Mouse (Mus musculus): Measurements from ENCODE around the gene Heatr6.

The Heatr6 gene

DNA sequence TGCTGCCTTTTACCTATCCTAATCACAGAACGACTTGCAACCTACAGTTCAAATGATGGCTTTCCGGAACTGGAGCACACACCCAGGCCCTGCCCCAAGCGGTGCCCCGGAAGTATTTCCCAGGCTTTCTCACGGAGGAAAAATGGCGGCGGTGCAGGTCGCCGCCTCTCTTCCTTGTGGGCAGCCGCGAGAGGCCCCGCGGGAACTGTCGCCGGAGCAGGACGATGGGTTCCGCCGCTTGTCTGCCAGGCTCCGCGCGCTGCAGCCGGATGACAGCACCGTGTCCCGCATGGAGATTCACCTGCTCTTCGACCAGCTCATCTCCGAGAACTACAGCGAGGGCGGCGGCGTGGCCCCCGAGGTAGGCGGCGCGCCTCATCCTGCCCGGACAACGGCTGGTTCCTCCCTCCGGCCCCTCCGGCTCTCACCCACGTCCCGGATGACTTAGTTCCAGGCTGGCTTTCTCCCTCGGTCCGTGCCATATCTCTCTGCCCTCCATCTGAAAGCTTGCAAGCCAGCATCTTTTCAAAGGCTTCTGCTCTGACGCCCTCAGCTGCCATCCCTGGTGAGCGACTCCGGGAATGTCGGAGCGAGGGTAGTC, at the start of gene Heatr6:
TSS of gene Heatr6 (plus strand) at position 116 of the 601 bp plus-strand sequence.
- peak; percentile 99 for DNase-seq

DNA sequence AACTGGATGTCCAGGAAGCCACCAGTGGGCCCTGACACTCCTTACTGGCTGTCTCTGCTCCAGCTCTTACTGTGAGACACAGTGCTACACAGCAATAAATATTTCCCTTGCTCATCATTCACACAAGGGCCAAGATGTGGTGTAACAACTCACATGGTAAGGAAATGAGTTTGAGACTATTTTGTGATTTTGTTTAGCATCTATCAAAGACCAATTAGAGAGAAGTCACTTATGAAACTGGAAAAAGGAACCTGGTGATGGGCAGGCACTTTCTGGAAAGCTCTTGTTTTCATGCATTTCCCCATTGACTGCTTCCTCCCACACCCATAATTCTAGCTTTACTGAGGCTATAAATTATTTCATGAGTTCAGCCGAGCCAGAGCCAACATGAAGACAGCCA, 49.8 kb upstream of the Heatr6 start, which contains the start of gene Wfdc17:
TSS of gene Wfdc17 (plus strand) at position 287 of the 400 bp plus-strand sequence.
- DNase-seq = peak; percentile 83

DNA sequence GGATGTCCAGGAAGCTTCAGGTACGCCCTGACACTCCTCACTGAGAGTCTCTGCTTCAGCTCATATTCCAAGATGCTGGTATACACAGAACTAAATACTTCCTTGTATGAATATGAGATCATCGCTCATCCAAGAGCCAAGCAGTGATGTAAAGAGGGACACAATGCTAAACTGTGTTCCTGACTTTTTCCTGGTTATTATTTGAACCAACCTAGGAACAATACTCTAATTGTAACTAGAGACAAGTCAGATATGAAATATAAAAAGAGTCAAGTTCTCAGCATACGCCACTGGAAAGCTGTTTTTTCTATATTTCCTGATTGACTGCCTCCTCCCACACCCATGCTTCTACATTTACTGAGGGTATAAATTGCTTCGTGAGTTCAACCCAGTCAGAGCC, 44.8 kb upstream of the Heatr6 start, which contains the start of gene Wfdc18:
TSS of gene Wfdc18 (plus strand) at position 301 of the 400 bp plus-strand sequence.
- DNase-seq = no peak

DNA sequence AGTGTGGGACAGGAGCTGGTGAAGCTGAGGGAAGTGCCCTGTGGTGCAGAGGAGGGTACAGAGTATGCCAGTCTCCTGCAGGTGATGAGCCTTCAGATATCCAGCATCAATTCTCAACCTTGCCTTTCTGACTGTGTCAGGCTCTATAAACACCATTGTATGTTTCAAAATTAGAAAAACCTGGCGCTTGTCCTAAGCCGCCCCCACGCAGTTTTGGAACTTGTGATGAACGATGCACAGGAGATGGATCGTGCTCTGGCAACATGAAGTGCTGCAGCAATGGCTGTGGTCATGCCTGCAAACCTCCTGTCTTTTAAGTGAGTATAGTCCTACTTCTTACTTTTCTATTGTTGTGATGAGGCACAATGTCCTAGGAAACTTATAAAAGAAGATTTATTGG, 43.8 kb upstream of the Heatr6 start:
- peak; percentile 68 for DNase-seq

DNA sequence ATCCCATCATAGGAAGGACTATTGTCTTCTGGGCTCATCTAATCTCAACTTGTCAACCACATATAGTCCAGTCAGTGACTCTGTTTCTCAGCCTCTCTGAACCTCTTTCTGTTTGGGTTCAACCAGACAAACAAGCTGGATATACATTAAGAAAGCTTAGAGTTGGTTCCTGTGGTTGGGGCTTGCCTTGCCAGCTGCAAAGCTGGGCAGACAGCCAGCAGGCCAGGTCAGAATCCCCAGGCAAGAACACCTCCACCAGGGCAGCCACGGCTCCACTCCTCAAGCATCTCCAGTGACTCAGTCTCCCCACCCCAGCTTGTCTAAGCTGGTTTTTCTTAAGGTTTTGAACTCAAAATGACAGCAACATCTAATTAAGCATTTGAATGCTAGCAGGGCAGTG, 40.8 kb upstream of the Heatr6 start:
- DNase-seq = peak; percentile 72

DNA sequence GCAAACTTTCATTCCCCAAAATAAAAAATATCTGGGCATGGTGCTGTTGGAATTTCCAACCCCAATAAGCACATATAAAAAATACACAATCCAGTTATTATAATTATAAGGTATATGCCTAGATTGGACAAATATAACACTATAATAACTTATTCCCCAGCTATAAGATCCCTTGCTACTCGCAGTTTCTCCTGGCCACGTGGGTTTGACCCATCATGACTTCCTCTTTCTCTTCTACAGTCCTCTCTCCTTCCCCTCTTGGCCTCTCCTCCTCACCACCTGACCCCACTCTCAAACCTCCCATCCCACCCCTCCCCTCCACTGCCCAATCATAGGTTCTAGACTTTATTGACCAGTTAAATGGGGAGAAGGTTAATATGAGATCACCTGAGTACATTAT, 39.6 kb upstream of the Heatr6 start:
- DNase-seq = peak; percentile 60

DNA sequence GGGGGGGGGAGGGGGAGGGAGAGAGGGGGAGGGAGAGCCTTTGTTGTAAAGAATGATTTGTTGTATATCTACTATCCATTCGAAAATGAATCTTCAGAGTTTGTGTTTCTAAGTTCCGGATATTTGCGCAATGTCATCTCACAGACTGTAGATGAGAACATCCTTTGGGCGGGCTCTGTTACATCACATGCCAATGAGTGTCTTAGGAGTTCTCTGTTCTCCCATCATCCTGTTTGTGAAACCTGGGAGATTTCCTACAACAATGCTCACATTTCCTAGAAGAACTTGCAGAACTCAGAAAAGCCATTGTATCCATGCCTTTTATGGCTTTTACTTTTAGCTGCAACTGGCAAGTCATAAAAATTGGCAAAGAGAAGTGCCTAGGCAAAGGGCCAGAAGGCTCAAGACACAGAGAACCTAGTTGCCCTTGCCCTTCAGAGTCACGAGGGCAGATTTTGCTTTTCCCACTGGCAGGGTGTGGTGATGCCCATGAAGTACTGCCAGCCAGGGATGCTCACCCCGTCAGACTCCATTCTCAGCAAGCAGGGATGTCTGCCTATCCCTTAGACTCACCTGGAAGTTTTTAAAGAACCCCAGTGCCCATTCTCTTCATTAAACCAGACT, 36.3 kb upstream of the Heatr6 start:
- DNase-seq = peak; percentile 86

DNA sequence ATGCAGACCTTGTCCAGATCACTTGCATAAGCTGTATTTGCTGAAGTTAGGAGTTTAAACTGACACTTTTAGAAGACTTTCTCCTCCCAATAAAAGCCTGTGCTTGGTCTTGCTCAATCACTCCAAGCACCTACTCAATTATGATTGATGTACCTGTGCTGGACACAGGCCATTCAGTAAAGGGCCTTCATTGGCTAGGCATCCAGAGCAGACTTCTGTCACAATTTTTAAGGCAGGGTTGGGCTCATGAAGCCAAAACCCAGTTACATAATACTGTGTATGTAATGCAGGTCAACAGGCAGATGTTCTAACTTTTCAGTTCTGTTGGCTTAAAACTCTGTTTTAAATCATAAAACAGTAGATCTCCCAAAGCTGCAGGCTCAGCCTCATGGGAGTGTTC, 32.7 kb upstream of the Heatr6 start:
- peak; percentile 76 for DNase-seq

DNA sequence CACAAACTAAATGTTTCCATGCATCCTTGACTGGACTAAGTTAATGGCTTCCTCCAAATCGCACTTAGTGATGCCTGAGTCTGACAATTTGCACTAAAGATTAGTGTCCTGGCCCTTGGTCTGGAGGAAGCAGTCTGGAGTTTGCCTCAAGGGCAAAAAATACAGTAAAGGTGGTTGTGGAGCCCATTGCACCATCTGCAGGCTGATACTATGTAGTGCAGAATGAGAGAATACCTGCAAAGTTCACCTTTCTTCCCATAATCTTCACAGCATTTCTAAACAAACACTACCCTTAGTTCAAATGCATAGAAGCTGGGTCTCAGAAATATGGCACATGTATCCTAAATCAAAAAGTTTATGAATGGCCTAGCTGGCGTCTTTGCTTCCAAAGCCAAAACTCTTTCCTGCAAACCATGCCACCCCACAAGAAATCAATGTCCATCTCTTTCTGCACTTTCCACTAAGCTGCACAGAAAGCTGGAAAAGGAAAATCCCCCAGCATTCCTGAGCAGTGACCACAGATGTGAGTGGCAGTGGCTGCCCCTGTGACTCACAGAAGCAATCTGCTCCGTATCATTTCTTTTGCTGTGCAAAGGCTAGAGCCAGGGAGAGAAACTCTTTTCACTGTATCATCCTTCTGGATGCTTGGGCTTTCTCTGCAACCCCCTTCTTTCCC, 24.6 kb upstream of the Heatr6 start:
- peak; percentile 74 for DNase-seq

DNA sequence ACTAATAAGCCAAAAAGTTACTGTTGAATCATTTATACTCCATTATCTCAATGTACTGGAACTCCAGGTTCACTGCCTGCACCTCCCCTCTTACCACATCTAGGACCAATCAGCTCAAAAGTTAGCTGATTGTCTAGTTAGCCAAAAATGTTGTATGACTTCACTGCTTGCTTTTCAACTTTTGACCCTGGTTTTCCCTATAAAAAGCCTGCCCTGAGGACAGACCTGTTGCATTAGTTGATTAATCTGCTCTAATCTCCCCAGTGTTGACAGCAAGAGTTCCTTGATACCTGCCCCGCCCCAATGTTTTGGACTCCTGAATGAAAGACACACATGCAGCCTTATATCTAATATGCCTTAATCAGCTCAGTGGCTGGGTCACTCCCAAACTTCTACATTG, 22.4 kb upstream of the Heatr6 start:
- DNase-seq = peak; percentile 85

DNA sequence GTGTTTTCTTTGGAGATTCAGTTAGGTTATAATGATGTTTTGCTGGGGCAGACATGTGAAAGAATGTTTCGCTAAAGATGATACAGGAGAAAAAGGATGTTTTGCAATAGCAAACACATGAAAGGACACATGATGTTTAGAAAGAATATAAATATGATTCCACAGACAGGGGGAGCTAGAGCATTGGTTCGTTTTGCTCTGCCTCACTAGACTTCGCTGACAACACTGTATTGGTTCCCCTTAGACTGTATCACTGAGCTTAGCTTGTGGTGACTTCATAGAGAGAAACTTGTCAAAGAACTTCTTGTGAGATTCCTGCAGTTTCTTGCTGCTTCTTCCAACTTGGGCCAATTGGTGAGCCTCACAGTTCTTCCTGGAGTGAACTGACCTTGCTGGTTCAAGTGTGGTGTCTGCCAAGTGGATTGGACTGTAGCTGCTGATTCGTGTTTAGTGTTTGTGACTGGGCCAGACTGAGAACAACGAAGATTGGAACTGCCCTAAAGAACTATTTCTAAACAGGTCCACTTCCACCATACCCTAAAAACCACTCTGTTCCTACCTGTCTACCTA, 20.3 kb upstream of the Heatr6 start:
- DNase-seq = peak; percentile 61

DNA sequence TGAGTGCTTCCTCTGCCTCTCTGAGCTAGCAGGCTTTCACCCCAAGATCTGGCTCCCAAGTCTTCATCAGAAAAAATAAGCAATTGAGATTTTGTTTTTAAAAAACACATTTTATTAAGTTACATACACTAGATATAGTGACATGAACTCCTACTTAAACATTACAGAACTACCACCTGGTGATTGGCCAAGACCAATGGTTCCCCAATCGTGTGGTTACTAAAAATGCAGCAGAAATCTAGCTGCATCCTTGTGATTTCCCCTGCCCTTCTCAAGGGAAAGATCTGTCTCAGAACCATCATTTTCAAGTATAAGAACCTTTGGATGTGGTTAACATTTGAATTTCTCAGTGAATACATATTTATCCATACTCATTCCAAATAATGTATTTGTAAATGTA, 19.3 kb upstream of the Heatr6 start:
- peak; percentile 13 for DNase-seq

DNA sequence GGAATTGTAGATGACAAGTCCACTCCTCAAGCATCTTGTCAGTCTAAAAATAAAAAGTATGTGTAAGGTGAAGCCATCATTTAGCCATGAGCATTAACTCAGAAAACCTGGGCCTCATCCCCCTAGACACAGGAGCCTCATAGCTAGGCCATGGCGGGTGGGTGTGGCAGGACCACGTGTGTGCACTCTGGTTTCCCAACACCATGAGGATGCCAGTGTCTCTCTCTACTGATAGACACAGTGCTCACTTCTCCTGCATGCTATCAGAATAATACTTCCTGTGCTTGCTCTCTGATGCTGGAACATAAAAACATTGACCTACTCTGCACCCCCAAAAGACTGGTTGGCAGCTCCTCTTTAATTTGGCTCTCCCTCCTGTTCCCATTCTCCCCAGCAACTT, 17.6 kb upstream of the Heatr6 start:
- DNase-seq = peak; percentile 66

DNA sequence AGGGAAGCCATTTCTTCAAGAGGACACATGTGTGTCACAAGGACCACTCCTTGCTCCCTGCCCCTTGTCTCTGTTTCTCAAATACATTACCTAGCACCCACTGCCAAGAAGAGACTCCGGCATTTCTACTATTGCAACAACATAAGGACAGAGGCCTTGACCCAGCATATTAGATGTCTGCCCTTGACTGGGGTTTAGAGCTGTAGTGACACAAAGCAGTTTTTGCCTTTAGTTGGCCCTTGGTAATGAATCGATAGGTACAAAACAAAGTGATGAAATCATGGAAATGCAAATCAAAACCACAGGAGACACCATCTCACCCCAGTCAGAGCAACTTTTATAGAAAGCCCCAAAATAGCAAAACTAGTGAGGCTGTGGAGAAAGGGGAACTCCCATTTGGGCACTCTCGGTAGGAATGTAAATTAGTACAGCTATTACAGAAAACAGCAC, 16.4 kb upstream of the Heatr6 start:
- peak; percentile 91 for DNase-seq

DNA sequence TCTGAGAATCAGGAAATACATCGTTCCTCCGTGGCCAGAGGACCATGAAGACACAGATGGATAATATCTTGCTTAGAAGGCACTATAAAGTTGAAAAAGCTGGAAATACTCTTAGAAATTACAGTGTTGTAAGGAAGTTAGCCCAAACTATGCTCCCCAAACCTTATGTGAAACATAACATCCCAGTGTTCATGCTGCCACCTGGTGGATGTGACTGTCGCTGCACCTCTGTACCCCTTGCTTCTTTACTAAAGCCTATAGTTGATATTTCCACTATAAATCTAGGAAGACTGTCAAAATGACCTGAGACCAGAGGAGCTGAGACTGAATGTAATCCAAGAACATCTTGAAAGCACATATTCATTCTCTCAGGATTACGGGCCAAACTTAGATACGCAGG, 14.3 kb upstream of the Heatr6 start:
- DNase-seq = peak; percentile 94

DNA sequence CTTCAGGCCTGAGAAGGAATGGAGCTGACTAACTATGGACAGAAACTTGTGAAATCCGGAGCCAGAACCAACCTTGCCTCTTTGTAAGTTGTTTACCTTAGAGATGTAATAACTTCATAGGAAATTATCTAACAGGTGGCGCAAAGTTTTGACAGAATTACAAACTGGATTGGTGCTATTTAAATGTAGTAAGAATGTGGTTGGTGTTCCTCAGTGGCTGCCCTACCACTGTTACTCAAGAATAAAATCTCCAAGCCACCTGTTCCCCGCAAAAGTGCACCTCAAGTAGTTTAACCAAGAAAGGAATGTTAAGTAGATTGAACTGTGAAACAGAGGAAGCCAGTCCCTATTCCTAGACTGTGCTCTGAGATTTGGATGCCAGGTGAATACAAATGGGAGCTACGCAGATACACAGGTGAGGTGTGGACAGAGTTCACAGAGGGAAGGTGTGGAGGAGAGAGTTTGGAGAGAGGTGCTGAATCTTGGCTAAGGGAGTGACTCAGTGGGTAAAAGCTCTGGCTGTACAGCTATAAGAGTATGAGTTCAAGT, 13.0 kb upstream of the Heatr6 start:
- no peak for DNase-seq

DNA sequence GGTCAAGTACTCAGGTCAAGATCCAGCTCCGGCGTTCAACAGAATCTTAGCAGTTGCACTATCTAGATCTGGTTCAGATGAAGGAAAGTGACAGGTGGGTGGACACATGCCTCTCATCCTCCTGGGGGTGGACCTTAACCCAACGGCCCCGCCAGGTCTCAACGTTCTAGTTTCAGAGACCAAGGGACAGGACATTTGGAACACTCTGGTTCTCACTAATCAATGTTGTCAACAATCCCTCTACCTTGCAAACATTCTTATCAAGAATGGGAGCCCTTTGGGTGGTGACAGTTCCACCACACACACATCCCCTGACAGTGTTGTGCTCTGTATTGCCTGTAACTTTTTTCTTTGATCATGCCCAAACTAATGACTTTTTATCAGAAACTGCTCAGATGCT, 11.7 kb upstream of the Heatr6 start:
- DNase-seq = peak; percentile 45

DNA sequence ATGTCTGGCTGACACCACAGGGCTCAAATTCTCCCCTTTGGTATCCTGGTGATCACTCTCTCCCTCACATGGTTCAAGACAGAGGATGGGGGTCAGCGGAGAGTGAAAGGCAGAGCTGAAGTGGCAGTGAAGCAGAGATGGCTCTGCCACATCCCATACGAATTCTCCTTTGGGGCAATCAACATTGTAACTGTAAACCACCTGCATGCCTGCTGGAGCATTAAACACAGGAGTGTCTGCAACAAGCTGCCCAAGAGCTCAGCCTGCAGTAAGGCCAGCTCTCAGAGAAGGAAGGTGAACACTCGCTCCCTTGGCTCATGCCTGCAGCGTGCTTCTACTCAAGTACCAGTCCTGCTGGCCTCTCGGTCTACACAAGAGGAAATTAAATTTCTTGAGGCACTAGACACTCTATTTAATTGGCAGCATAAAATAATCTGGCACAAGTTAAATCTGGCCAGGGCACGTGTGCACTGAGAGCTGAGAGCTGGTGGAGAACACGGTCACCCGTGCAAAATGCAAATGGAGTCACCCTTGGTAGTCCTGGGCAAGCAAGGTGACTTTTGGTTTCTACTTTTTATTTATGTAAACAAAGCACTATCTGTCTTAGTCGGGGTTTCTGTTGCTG, 10.7 kb upstream of the Heatr6 start:
- no peak for DNase-seq

DNA sequence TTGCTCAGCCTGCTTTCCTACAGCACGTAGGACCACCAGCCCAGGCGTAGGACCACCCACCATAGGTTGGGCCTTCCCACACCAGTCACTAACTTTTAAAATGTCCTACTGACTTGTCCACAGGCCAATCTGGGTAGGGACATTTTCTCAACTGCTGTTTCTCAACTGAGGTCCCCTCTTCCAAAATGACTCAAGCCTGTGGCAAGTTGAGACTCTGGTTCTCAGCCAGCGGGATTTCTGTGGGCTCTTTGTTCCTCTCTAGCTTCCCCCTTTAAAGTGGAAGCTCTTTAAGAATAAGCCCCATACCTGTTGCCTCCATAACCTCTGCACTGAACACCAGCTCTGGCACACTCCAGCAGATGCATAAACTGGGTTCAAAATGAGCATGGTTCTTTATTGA, 10.0 kb upstream of the Heatr6 start:
- DNase-seq = peak; percentile 57

DNA sequence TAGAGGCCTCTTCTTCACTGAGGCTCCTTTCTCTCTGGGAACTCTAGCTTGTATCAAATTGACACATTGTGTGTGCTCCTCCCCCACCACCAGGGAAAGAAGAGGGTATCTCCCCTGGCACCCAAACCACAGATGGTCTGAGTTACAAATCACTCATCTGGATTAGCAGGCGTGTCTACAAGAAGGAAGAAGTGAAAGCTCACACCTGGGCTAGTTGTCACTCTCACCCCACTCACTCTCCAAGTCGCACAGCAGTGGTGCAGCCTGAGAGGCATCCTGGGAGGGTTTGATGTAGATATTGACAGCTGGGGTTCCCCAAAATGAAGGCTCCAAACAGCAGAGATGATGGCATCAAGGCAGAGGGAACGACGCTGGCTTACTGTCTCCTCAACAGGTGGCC, 7.3 kb upstream of the Heatr6 start:
- DNase-seq = peak; percentile 92

DNA sequence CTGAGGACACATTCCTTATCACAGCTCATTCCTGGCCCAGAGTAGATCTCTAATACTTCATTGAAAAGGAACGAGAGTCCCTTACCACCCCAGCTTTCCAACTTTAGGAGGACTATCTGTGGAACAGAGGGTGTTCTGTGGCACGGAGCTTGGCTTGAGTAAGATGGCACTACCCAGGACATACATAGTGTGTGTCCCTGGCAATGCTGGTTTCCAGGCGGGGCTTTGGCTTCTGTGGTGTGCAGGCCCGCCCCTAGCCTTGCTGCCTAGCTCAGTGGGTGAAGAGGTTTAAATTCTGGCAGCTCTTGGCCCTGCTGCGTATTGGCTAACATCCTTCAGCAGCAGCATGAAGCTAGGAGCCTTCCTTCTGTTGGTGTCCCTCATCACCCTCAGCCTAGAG, 6.8 kb upstream of the Heatr6 start, which contains the start of gene Wfdc21:
TSS of gene Wfdc21 (plus strand) at position 260 of the 400 bp plus-strand sequence.
- DNase-seq = peak; percentile 71

DNA sequence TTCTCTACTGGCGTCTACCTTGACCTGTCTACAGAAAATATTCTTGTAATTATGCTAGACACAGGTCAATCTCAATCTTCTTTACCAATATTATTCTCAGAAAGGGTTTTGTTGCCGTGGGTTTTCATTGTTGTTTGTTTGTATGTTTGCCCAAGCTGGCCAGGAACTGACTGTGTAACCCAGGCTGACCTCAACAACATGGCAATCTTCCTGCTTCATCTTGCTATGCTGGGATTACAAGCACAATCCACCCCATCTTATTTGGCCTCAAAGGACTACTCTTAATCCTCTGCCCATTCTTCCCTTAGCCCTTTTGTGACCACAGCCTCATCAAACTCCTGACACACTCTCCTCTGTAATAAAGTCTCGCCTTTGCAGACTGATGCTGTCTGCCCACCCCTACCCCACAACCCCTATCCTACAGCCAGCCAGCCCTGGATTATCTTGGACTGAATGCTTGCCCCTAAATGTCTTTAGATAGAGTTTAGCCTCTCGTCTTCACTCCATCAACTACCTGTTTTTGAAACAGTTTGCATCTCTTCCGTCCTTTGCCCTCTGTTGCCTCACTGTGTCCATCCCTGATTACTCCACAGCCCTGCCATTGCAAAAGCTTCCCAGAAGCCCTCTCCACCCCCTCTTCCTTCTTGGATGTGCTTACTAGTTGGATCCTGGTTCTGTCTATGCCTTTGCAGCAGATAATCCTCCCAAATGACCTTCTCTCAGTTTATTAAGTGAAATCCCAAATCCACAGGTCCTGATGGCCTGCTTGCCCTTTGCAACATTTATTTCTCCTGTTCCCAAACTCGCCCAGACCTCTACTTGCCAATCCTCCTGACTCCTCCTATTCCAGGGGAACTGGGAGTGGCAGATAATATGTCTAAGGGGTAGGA, 5.9 kb upstream of the Heatr6 start:
- peak; percentile 78 for DNase-seq
